Mouse (Mus musculus): ENCODE measurements around the gene Olfr792. TPM values are rescaled to one million over a fixed set of nuclear protein-coding genes. Genes with fewer than 3 reads are reported as not detected.

Olfr792 gene
- not detected for polyA plus RNA-seq (2014; fragmentation: Illumina TruSeq; extraction: RNeasy Lipid Tissue Mini Kit (QIAGEN cat#74804); ENCODE audit: low read depth, low replicate concordance)

GRCm38 (mm10) chr10:129538862-129539261 is at the start of gene Olfr792:
Gene Olfr792, plus strand, starts transcription at chr10:129539162.

DNA sequence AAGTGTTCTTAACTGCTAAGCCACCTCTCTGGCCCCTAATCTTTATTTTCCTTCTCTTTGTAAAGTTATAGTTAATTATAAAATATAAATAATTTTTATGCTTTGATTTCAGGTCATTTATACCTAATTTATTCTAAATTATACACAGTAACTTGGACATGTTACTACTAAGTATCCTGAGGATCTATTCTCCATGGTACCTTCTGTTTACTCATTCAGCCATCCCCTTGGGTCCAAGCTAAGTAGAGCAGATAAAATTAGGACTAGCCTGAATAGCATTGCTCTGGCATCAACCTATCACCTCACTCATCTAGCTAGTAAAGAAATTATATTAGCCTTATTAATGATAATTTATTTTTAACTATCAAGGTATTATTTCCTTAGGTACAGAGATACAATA is 40.8 kb upstream of the Olfr792 start, which contains the start of gene Olfr790:
Gene Olfr790 (plus strand): TSS at position 301 of the 400 bp plus-strand sequence.

GRCm38 (mm10) chr10:129521492-129521891 is 17.5 kb upstream of the Olfr792 start, which contains the start of gene Olfr791:
Gene Olfr791, plus strand, starts transcription at chr10:129521792.

DNA sequence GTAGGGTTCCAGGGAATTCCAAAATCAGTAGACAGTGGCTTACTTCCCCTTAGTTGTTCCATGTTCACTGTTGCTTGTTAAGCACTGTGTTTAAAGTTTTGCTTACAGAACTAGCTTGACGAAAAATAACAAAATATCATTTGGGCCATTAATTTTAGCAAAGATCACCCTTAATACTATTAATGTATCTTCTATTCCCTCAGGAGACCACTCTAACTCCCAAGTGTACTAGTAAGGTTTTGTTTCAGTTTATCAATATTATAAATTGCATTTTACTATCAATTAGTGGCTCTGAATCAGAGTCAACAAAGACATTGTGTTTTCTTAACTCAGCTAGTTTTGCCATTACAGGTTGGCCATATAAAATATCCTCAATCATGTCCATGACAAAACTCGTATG is 28.4 kb downstream of the Olfr792 start, which contains the start of gene Olfr794:
Gene Olfr794 (plus strand): TSS at position 301 of the 400 bp plus-strand sequence.

Other genes starting within 250 kb of the Olfr792 start
- not detected for gene Olfr780, start 221.0 kb upstream of the Olfr792 start, polyA plus RNA-seq (2014; fragmentation: Illumina TruSeq; extraction: RNeasy Lipid Tissue Mini Kit (QIAGEN cat#74804); ENCODE audit: low read depth, low replicate concordance)
- not detected for gene Olfr781, start 210.3 kb upstream of the Olfr792 start, polyA plus RNA-seq (2014; fragmentation: Illumina TruSeq; extraction: RNeasy Lipid Tissue Mini Kit (QIAGEN cat#74804); ENCODE audit: low read depth, low replicate concordance)
- not detected for gene Olfr782, start 190.3 kb upstream of the Olfr792 start, polyA plus RNA-seq (2014; fragmentation: Illumina TruSeq; extraction: RNeasy Lipid Tissue Mini Kit (QIAGEN cat#74804); ENCODE audit: low read depth, low replicate concordance)
- gene Olfr784, start 155.1 kb upstream of the Olfr792 start, polyA plus RNA-seq (2014; fragmentation: Illumina TruSeq; extraction: RNeasy Lipid Tissue Mini Kit (QIAGEN cat#74804); ENCODE audit: low read depth, low replicate concordance): not detected
- gene Olfr785, start 133.7 kb upstream of the Olfr792 start, polyA plus RNA-seq (2014; fragmentation: Illumina TruSeq; extraction: RNeasy Lipid Tissue Mini Kit (QIAGEN cat#74804); ENCODE audit: low read depth, low replicate concordance): not detected
- not detected for gene Olfr786, start 111.9 kb upstream of the Olfr792 start, polyA plus RNA-seq (2014; fragmentation: Illumina TruSeq; extraction: RNeasy Lipid Tissue Mini Kit (QIAGEN cat#74804); ENCODE audit: low read depth, low replicate concordance)
- not detected for gene Olfr787, start 77.3 kb upstream of the Olfr792 start, polyA plus RNA-seq (2014; fragmentation: Illumina TruSeq; extraction: RNeasy Lipid Tissue Mini Kit (QIAGEN cat#74804); ENCODE audit: low read depth, low replicate concordance)
- not detected for gene Olfr788, start 68.2 kb upstream of the Olfr792 start, polyA plus RNA-seq (2014; fragmentation: Illumina TruSeq; extraction: RNeasy Lipid Tissue Mini Kit (QIAGEN cat#74804); ENCODE audit: low read depth, low replicate concordance)
- not detected for gene Olfr789, start 54.4 kb upstream of the Olfr792 start, polyA plus RNA-seq (2014; fragmentation: Illumina TruSeq; extraction: RNeasy Lipid Tissue Mini Kit (QIAGEN cat#74804); ENCODE audit: low read depth, low replicate concordance)
- gene Olfr790, start 40.7 kb upstream of the Olfr792 start, polyA plus RNA-seq (2014; fragmentation: Illumina TruSeq; extraction: RNeasy Lipid Tissue Mini Kit (QIAGEN cat#74804); ENCODE audit: low read depth, low replicate concordance): not detected
- gene Olfr791, start 17.4 kb upstream of the Olfr792 start, polyA plus RNA-seq (2014; fragmentation: Illumina TruSeq; extraction: RNeasy Lipid Tissue Mini Kit (QIAGEN cat#74804); ENCODE audit: low read depth, low replicate concordance): not detected
- not detected for gene Olfr794, start 28.5 kb downstream of the Olfr792 start, polyA plus RNA-seq (2014; fragmentation: Illumina TruSeq; extraction: RNeasy Lipid Tissue Mini Kit (QIAGEN cat#74804); ENCODE audit: low read depth, low replicate concordance)
- not detected for gene Olfr796, start 73.4 kb downstream of the Olfr792 start, polyA plus RNA-seq (2014; fragmentation: Illumina TruSeq; extraction: RNeasy Lipid Tissue Mini Kit (QIAGEN cat#74804); ENCODE audit: low read depth, low replicate concordance)
- not detected for gene Olfr798, start 88.8 kb downstream of the Olfr792 start, polyA plus RNA-seq (2014; fragmentation: Illumina TruSeq; extraction: RNeasy Lipid Tissue Mini Kit (QIAGEN cat#74804); ENCODE audit: low read depth, low replicate concordance)
- gene Olfr799, start 98.3 kb downstream of the Olfr792 start, polyA plus RNA-seq (2014; fragmentation: Illumina TruSeq; extraction: RNeasy Lipid Tissue Mini Kit (QIAGEN cat#74804); ENCODE audit: low read depth, low replicate concordance): not detected
- not detected for gene Olfr800, start 118.5 kb downstream of the Olfr792 start, polyA plus RNA-seq (2014; fragmentation: Illumina TruSeq; extraction: RNeasy Lipid Tissue Mini Kit (QIAGEN cat#74804); ENCODE audit: low read depth, low replicate concordance)
- gene Olfr801, start 134.7 kb downstream of the Olfr792 start, polyA plus RNA-seq (2014; fragmentation: Illumina TruSeq; extraction: RNeasy Lipid Tissue Mini Kit (QIAGEN cat#74804); ENCODE audit: low read depth, low replicate concordance): not detected
- gene Olfr802, start 149.0 kb downstream of the Olfr792 start, polyA plus RNA-seq (2014; fragmentation: Illumina TruSeq; extraction: RNeasy Lipid Tissue Mini Kit (QIAGEN cat#74804); ENCODE audit: low read depth, low replicate concordance): not detected
- not detected for gene Olfr803, start 155.1 kb downstream of the Olfr792 start, polyA plus RNA-seq (2014; fragmentation: Illumina TruSeq; extraction: RNeasy Lipid Tissue Mini Kit (QIAGEN cat#74804); ENCODE audit: low read depth, low replicate concordance)
- gene Olfr804, start 164.0 kb downstream of the Olfr792 start, polyA plus RNA-seq (2014; fragmentation: Illumina TruSeq; extraction: RNeasy Lipid Tissue Mini Kit (QIAGEN cat#74804); ENCODE audit: low read depth, low replicate concordance): not detected
- not detected for gene Olfr805, start 190.2 kb downstream of the Olfr792 start, polyA plus RNA-seq (2014; fragmentation: Illumina TruSeq; extraction: RNeasy Lipid Tissue Mini Kit (QIAGEN cat#74804); ENCODE audit: low read depth, low replicate concordance)
- gene Olfr806, start 202.8 kb downstream of the Olfr792 start, polyA plus RNA-seq (2014; fragmentation: Illumina TruSeq; extraction: RNeasy Lipid Tissue Mini Kit (QIAGEN cat#74804); ENCODE audit: low read depth, low replicate concordance): not detected
- not detected for gene Olfr807, start 218.6 kb downstream of the Olfr792 start, polyA plus RNA-seq (2014; fragmentation: Illumina TruSeq; extraction: RNeasy Lipid Tissue Mini Kit (QIAGEN cat#74804); ENCODE audit: low read depth, low replicate concordance)
- gene Olfr808, start 226.3 kb downstream of the Olfr792 start, polyA plus RNA-seq (2014; fragmentation: Illumina TruSeq; extraction: RNeasy Lipid Tissue Mini Kit (QIAGEN cat#74804); ENCODE audit: low read depth, low replicate concordance): not detected
- not detected for gene Olfr809, start 235.5 kb downstream of the Olfr792 start, polyA plus RNA-seq (2014; fragmentation: Illumina TruSeq; extraction: RNeasy Lipid Tissue Mini Kit (QIAGEN cat#74804); ENCODE audit: low read depth, low replicate concordance)

Data from adipose tissue, adult 10 weeks (tissue).